Mouse (Mus musculus) telencephalon, adult 2 months (tissue): ENCODE measurements at regions not wholly inside any gene's neighbourhood (a gene's known extent, or its start where the extent isn't known, plus 50 kb on each side); places are given as distances from the start of the nearest gene placed in this dataset.

Experiments used
- DNase-seq: peaks from one replicate; pipeline ENCODE4 v3.0.0-alpha.2; 2011; ENCODE audit warnings: low read depth, low spot score

DNA sequence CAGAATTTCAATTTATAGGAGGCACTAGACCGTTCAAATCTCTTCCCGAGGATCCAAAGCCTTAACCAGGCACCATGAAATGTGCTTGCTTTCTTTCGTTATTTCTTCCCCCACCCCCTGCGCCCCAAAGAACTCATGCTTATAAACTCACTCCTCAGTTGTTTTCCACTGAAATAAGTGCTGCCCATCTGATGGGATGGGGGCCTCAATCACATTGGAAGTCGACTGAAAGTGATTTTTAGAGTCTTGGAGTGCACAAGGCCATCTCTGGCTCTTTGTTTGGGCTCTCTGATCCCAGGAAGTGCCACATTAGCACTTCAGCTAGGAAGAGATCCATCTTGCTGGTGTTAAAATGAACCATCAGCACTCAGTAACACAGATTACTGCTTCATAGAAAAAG is 484.3 kb downstream of the Nedd1 start:
- no peak for DNase-seq

DNA sequence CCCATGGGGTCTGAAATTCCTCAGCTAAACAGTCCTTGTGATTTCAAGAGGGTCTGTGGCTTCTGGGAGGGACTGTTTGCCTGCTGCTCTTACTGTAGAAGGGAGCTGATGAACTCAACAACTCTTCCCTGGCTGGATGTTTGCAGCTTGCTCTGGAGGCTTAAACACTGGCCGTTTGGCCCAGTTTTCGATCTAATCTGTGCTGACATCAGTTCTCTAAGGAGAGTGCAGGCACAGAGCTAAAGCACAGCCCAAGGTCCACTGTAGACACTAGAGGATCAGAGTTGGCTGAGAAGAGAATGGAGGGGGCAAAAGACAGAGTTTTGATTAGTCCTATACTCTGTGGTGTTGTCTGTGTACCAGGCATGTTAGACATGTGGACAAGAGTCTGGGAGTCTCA is 490.1 kb downstream of the Nedd1 start:
- DNase-seq: no peak

DNA sequence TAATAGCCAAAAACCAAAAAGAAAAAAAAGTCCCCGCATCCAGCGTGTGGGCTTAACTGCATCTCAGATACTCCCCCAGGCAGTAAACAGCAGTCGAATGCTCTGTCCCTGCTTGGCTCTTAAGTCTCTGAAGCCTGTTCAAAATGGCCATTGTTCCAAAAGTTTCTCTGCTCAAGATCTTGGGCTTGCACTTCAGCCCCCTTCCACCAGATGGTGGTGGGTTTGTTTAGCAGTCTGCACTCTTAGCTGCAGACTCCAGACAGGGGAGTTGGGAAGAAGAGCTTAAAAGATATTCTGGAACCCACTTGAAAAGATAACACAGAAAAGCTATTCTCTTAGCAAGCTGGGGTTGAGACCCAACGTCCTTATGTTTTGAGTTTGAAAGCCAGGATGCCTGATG is 496.4 kb downstream of the Nedd1 start:
- DNase-seq: no peak

DNA sequence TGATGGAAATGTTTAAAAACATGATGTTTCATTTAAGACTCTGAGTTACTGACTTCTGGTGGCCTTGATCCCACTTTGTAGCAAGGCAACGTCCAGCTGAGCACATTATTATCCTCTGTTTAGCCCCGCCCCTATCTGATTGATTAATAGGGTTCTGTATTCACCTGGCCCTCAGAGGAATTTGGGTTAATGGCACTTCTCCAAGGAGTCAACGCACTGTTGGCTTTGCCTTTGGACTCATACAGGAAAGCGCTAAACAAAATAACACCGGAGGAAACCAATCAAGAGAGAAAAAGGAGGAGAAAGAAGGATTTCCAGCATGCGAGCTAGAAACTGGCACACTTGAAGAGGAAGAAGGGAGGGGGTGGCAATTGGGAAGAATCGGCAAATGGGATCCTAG is 497.1 kb downstream of the Nedd1 start:
- no peak for DNase-seq

DNA sequence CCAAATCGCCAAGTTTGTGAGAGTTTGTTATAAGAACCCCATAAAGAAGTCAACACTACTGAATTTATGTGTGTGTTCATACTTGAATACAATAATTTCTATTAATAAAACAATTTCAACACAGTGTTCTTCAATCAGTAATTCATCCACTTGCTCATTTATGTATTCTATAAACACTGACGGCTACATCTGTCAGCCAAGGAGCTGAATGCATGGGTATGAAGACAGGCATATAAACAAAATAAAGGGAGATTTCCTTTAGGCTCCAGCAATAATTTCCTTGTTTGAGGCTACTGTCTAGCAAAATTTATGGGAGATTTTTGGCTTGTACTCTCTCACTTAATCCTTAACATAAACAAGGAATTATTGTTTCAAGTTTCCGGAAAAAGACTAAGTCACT is 502.9 kb downstream of the Nedd1 start:
- no peak for DNase-seq

DNA sequence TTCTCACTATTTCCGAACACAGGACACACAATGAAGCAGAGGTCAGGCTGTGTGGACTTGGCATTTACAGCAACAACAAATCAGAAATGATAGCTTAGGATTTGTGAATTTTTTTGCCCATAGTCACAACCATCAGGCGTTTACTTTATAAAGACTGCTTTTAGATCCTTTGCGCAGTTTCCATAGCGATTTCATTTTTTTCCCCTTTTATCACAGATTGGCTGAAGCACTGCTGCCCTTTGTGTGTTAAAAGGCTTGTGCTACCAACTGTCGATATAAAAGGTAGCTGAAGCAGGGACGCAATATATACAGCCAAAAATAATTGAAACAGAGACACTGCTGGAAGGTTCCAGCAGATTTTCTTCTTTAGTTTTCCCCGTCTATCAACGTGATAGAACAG is 551.4 kb downstream of the Nedd1 start:
- no peak for DNase-seq

DNA sequence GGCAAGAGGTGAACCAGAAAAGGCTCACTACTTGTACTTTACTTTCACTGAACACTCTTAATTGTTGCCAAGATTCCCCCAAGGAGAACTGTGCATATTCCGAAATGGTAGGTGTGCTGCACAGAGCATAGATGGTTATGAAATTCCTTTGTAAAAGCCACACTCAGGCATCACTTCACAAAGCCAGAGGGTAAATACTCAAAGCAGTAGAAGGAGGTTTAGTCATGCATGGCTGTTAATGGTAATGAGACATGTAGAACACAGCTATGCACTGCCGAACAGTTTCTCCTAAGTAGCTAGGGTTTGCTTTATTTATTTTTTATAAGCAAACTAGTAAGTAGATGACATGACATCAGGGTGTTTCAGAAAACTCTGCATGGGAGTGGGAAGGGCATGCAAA is 556.2 kb downstream of the Nedd1 start:
- no peak for DNase-seq

DNA sequence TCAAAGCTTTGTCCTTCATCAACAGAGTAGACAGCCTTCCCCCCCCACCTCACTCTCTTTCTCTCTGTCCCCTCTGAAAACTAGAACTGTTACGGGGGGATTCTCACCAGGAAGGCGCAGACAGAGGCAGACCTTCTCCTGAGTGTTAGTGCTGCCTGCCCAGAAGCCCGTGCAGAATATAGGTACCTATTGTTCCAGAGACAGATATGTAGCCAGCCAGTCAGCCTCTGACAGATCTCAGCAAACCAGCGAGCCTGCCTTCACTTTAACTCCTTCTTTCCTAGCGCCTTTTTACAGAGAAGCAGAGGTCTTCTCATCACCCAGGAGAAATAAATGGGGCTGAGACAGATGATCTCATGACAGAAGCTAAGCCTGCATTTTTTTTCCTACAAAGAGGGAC is 557.2 kb downstream of the Nedd1 start:
- DNase-seq: no peak

DNA sequence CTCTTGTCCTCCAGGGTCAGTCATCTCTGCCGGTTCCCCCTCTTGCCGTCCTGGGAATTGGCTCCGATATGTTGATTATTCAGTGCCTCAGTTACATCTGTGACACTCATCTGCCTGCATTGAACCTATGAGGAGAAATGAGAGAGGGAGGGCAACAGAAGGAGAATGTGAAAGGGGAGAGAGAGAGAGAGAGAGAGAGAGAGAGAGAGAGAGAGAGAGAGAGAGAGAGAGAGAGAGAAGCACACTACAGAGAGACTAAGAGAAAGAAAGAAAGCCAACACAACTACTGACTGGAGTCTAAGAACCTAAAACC is 557.6 kb downstream of the Nedd1 start:
- DNase-seq: no peak

DNA sequence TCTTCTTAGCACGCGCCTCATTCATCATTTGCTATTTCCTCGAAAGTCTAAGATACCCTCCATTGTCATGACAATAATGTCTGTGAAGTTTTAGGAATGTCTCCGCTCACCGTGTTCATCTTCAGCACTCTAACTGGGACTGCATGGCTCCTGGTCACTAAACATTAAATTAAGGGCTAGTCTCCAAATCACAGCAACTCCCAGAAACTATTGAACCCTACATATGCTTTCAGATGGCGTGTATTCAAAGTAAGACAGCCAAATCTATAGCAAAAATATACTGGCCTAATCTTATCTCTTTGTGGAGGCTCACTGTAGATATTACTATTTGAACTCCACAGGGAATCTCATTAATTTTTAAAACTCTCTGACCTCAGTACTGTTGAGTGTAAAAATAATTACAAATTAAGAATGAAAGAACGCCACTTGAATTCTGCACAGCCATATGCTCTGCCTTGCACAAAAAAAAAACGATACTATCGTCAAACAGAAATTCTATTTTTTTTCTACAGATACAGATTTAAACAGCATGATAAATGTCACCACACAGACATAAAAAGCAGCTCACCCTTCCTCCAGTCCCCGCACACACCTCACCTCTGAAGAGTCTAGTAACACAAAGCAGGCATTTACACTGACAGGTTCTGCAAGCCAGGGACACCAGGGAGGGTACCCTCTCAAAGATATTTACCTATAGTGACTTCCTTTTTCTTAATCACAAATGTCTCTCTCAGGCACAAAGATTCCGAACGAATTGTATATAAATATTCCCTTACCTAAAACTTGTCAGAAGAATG is 558.2 kb downstream of the Nedd1 start:
- DNase-seq: no peak

DNA sequence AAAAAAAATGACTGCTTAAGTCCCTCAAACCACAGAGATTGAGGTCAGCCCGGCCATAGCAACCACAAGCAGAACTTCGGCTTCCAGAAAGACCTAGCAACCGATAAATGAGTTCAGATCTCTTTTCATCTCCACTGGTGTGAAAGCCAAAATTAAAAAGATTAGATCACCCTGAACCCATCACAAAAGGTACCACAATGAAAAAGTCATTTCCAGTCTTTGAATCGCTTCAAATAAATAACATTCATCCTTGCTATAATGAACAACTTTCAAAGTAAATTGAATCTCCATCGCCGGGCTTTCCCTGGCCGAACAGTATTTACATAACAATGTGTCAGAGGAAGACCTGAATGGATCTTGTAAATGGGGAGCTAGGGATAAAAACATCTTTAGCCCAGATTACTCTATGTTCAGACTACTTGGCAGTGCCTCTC is 559.1 kb downstream of the Nedd1 start:
- DNase-seq: no peak

DNA sequence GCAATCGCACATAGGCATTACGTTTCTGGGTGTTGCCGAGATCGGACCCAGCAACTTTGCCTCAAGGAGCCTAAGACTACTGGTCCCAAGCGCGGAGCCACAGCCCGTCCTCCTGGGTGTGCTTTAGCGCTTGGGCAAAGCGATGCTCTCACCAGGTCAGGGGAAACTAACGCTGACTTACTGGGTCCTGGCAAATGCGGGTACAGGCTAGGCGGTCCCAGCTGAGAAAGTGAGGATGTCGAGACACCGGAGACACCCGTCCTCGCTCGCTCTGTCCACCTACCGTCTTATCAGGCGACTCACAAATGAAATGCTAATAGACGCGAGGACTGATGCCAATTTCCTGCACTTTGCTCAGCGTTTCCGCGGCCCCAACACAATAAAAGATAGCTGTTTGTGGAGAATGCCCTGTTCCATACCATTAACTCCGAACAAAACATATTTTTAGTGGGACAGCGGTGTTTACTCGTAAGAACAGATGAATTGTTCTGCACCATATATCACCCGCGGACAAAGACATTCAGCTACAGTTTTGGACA is 559.7 kb downstream of the Nedd1 start:
- no peak for DNase-seq

DNA sequence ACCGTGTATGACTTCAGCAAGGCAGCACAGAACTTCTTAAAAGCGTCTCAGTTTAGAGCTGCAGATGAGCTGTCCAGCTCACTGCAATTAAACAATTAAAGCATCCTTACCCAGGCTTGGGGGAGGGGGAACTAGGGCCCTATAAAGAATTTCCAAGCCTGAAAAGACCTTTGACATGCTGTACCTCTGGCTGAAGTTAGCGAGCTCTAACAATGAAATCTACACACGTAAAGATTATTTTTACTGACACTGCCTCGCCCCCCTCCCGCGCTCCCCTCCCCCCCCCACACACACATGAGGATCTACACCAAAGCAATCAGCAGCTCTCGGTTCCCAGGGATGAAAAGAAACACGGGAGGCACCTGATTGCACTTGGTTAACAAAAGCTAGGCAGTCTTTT is 560.7 kb downstream of the Nedd1 start:
- no peak for DNase-seq

DNA sequence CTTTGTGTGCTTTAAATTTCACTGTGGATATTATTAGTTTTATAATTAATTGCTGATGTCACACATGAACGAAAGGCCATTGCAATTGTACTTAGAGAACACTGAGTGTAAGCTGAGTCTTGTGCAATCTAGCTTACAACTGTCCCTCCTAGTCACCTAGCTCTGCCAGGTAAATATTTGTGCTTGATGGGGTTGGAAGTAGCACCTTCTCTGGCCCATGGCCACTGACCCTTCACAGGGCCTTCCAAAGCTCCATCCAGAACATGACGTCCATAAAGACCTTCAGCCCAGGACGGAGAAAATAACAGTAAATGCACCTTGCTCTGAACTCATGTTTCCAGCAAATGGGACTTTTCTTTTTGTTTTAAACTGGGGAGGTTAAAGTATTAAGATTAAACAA is 576.0 kb downstream of the Nedd1 start:
- no peak for DNase-seq

DNA sequence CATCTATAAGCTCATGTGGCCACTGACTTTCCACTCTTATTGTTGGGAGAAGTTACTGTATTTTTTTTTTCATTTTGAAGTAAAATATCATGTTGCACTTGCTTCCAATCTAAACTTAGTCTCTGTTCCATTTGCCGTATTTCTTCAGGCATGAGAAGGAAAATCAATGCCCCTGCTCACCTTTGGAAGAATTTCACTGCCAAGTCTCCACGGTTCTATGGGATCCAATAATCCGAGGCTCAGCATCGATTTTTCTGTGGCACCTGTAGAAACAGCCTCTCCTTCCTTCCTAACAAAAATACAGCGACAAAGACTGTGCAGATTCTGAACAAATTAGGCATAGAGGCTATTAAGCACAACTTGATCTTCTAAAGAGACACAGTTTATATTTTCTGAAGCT is 586.7 kb downstream of the Nedd1 start:
- DNase-seq: no peak

DNA sequence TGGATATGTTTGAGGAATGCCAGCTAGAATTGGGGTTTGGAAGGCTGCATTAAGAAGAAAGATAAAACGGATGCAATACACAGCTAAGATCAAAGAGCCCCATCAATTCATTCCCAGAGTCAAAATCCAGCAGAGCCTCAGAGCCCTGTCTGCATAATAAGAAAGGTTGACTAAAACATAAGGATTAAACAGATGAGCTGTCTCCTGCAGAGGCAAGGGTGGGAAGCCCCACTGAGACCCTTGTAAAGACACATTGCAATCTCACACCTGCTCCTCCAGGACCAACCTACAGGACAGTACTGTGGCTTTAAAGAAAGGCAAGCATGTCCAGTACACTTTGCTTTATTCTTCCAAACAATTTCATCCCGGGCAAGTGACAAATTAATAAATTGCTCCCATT is 609.4 kb downstream of the Nedd1 start:
- no peak for DNase-seq

DNA sequence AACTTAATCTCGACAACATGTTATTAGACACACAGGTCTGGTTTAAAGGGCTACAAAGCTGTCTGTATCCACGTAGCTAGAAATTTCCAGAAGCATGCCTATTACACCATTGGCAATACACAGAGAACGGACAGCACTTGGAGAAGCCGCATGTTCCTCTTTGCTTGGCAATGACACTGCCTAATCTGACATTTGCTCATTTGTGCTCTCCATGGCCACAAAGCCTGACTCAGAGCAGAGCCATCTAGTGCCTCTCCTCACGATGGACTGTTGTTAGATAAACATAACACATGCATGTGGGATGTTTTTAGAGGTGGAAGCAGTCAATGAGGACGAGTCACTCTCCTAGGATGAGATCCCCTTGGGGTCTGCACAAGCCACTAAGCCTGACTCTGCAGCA is 615.9 kb downstream of the Nedd1 start:
- no peak for DNase-seq

DNA sequence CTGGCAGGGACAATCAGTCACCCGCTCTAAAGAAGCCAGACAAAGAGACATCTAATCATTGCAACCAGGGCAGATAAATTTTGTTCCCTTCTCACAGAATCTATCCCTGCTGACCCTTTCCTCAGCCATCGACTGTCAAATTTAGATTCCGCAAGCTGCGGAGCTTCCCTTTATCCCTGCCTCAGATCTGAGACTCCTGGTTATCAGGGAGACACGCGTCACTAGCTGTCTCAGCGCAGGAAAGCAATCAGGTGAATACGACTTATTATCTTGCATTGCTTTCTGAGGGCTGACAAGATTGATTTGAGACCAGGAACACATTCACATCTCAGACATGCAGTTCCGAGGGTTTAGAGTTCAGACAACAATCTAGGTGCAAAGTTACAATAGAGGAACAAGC is 618.3 kb downstream of the Nedd1 start:
- no peak for DNase-seq

DNA sequence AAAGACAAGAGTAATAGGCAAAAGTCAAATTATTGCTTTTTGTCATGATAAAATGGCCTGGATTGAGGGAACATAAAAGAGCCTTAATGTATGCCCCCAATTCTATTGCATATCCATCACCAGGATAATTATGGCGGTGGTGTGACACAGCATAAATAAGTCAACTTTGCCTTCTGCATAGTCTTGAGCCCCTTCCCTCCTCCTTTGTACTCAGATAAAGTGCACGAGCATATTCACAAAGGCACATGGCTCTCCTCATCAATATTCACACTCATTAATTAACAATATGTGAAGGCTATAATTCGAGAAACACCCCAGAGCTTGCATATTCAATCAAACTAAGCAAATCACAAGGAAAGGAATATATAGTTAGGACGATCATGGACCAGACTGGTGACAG is 619.5 kb downstream of the Nedd1 start:
- DNase-seq: no peak

DNA sequence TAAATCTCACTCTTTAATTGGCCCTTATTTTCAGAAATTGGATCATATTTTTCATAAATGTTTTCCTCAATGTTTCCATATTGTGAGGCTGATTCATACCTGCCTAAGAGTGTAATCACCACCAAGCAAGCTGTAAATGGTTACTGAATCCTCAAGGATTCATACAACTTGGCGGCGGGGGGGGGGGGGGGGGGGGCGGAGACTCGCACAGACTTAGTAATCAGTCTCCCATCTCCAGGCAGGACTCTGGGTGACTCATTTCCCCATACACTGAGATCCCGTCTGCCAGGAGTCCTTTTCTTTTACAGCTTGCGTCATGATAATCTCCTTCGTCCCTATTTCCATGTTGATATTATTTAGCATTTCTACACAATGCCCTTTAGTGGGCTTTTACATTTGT is 624.7 kb downstream of the Nedd1 start:
- no peak for DNase-seq

DNA sequence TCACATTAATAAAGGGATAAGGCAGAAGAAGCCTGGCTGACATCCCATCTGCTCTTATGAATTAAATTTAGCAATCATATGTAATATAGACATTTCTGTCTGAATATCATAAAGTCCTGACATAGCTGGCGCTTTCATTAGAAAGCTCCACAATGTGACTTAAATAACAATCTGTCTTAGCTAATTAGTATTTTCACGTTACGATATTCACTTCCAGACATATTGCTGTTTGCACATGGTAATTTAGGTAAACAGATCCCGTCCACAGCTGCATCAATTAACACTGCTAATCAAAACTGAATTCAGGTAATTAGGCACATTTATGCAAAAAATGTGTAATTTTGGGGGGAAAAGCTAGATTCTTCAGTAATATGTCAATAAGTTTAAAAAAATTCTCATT is 625.1 kb downstream of the Nedd1 start:
- no peak for DNase-seq

DNA sequence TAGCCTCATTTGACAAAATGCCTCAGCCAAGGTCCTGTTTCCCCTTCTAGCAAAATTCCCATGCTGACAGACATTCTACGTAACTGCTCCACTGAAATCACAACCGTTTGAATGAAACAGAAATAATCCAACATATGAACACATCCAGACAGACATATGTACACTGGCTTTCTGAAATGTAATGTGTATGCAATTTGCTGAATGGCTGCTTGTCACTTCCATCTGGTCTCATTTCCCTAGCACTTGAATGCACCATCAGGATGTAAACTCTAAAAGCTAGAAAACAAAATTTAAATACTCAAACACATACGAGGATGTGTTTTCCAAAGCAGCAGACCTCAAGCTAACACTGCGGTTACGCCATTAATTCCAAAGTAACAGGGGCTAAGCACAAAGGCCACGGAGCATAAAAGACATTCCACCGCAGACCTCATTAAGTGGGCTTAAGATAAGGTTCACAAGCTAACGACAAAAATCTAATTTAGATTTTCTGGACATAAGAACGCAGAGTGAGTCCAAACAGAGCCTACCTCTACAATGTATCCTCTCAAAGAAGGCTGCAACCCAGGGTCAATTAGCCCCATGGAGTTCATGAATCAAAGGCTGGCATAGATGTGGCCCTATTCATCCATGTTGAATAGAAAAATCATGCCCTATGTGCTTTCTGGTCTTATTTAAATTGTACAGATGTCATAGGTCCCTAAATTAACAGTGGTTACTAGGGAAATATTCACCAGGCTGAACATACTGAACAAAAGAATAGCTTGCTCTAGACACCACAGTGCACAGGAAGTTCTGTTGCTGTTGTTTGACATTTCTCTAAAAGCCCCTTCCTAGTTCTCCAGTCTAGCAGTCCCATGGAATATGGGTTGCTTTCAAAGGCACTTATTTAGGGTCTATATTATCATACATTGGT is 630.5 kb downstream of the Nedd1 start:
- no peak for DNase-seq

DNA sequence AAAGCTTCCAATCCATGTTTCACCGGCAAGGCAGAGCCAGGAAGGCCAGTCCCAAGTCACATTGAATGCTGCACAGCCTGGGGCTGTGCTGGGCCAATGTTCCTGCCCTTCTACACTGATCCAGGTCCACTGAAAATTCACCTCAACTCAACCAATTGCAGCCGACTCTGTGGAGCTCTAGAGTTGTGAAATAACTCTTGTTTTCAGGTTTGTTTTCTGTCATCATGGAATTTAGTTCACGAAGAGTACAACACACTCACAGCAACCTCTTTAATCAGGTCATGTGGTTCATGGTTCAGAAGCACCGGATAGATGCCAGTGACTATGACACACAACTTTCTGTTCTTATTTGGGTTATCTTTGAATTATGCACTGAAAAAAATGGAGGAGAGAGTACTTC is 640.1 kb downstream of the Nedd1 start:
- DNase-seq: no peak
